Mouse (Mus musculus): ENCODE data around the gene Apol9b. TPM values are rescaled to one million over a fixed set of nuclear protein-coding genes. Genes with fewer than 3 reads are reported as not detected.

The Apol9b gene
- total and polyA plus RNA-seq, 2 experiments = 148 to 174 TPM

DNA sequence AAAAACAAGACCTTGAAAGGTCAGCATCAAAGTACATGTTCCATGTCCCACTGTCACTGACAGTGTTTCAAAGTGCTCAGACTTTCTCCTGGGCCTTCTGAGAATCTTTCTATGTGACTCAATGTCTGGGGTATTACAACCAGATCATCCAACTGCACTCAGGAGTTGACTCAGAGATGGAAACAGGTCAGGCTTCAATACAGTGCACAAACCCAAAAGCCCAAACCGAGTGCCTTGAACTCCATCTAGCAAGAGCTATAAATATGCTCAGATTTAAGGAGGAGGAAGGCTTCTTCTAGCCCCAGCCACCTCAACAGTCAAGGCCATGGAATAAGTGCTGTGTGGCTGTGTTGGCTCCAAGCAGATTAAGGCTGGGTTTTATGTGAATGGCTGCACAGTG, 57.0 kb downstream of the Apol9b start:
- Histone ChIP-seq H3K36me3 (ENCODE audit: control insufficient read depth, insufficient read depth, low read length) (peaks cover 70% of the 10 kb centered on the region), H3K27me3 (ENCODE audit: control insufficient read depth, insufficient read depth, low read length) (no peaks in the 10 kb centered on the region), H3K9ac (ENCODE audit: low read depth, low read length) (no peak overlapping the region), H3K4me1 (ENCODE audit: control insufficient read depth, insufficient read depth, low read length) (no peaks in the 10 kb centered on the region), H3K27ac (replicated peaks; ENCODE audit: insufficient read depth, low read depth, low read length) (no peak overlapping the region), H3K79me2 (ENCODE audit: control insufficient read depth, insufficient read depth, low read length) (peaks cover 5% of the 10 kb centered on the region; the same call in 1 of the 2 replicates), H3K4me3 (ENCODE audit: insufficient read depth, low read depth, low read length) (no peak overlapping the region)
- 85% methylated on average over 1 of the region's 1 CpGs for WGBS
- DNase-seq (ENCODE audit: extremely low read depth, low read depth, low spot score) = no peak
- TF ChIP-seq CTCF (IDR thresholded peaks at IDR 0.05; ENCODE audit: low read depth, low read length) (no peak), POLR2A (IDR thresholded peaks at IDR 0.05; ENCODE audit: extremely low read depth, insufficient read depth, low read length) (no peak)

Other genes with a start within 250 kb of the Apol9b start
- not detected in 2 replicates for gene Apol11a, start 220.8 kb upstream of the Apol9b start, total RNA-seq (2014; rRNA removed)
- not detected in 2 replicates for gene Apol11a, start 220.8 kb upstream of the Apol9b start, polyA plus RNA-seq (2012; rRNA removed)
- 0.54 TPM in 1 of 2 replicates, not detected in the other for gene Apol7c, start 195.7 kb upstream of the Apol9b start, total RNA-seq (2014; rRNA removed)
- gene Apol7c, start 195.7 kb upstream of the Apol9b start, polyA plus RNA-seq (2012; rRNA removed) = 0.26 and 0.42 TPM in 2 replicates
- not detected in 2 replicates for gene 1700025B11Rik, start 167.1 kb upstream of the Apol9b start, total RNA-seq (2014; rRNA removed)
- not detected in 2 replicates for gene 1700025B11Rik, start 167.1 kb upstream of the Apol9b start, polyA plus RNA-seq (2012; rRNA removed)
- gene Apol10b, start 132.9 kb upstream of the Apol9b start, total RNA-seq (2014; rRNA removed) = 0.20 and 0.28 TPM in 2 replicates
- 0.04 and 0.05 TPM in 2 replicates for gene Apol10b, start 132.9 kb upstream of the Apol9b start, polyA plus RNA-seq (2012; rRNA removed)
- gene Gm36245, start 129.8 kb upstream of the Apol9b start, total RNA-seq (2014; rRNA removed) = not detected in 2 replicates
- gene Gm36245, start 129.8 kb upstream of the Apol9b start, polyA plus RNA-seq (2012; rRNA removed) = not detected in 2 replicates
- gene Apol11b, start 85.8 kb upstream of the Apol9b start, total RNA-seq (2014; rRNA removed) = 0.27 and 0.37 TPM in 2 replicates
- 0.04 TPM in 1 of 2 replicates, not detected in the other for gene Apol11b, start 85.8 kb upstream of the Apol9b start, polyA plus RNA-seq (2012; rRNA removed)
- gene Apol7e, start 30.2 kb upstream of the Apol9b start, total RNA-seq (2014; rRNA removed) = 0.07 and 0.09 TPM in 2 replicates
- 0.26 and 0.73 TPM in 2 replicates for gene Apol7e, start 30.2 kb upstream of the Apol9b start, polyA plus RNA-seq (2012; rRNA removed)
- gene Apol8, start 28.0 kb downstream of the Apol9b start, total RNA-seq (2014; rRNA removed) = 0.09 TPM in 1 of 2 replicates, not detected in the other
- gene Apol8, start 28.0 kb downstream of the Apol9b start, polyA plus RNA-seq (2012; rRNA removed) = not detected in 2 replicates
- 54.4 and 69.5 TPM in 2 replicates for gene Myh9, start 113.1 kb downstream of the Apol9b start, total RNA-seq (2014; rRNA removed)
- gene Myh9, start 113.1 kb downstream of the Apol9b start, polyA plus RNA-seq (2012; rRNA removed) = 22.5 and 24.1 TPM in 2 replicates
- 85.3 and 96.1 TPM in 2 replicates for gene Txn2, start 200.0 kb downstream of the Apol9b start, total RNA-seq (2014; rRNA removed)
- 441 and 448 TPM in 2 replicates for gene Txn2, start 200.0 kb downstream of the Apol9b start, polyA plus RNA-seq (2012; rRNA removed)
- gene Foxred2, start 227.7 kb downstream of the Apol9b start, total RNA-seq (2014; rRNA removed) = 0.13 and 0.18 TPM in 2 replicates
- 0.16 and 0.18 TPM in 2 replicates for gene Foxred2, start 227.7 kb downstream of the Apol9b start, polyA plus RNA-seq (2012; rRNA removed)
- 57.3 and 61.3 TPM in 2 replicates for gene Eif3d, start 241.8 kb downstream of the Apol9b start, total RNA-seq (2014; rRNA removed)
- 92.9 and 115 TPM in 2 replicates for gene Eif3d, start 241.8 kb downstream of the Apol9b start, polyA plus RNA-seq (2012; rRNA removed)

All from liver, adult 2 months (tissue).